Mouse (Mus musculus) Patski (cell line): ENCODE data around the gene Tnfsf10. TPM values are rescaled to one million over a fixed set of nuclear protein-coding genes. Genes with fewer than 3 reads are reported as not detected.

Experiments used
- ATAC-seq: fragments of 100-300 bp; one replicate; pipeline ENCODE4 v1.8.0; 2021
- CTCF ChIA-PET: fragments of 350-600 bp; sonication (Branson Sonifier 250); formaldehyde crosslinking; loops from one replicate; lab custom pipeline; 2022; ENCODE audit warnings: inconsistent platforms; lab: Charles Lee
- POLR2A ChIA-PET: fragments of 350-600 bp; sonication (Branson Sonifier 250); formaldehyde crosslinking; loops from one replicate; lab custom pipeline; 2022; ENCODE audit warnings: antibody characterized with exemption, inconsistent platforms; lab: Charles Lee
- DNase-seq: peaks from one replicate; pipeline ENCODE4 v3.0.0-alpha.2; 2011; ENCODE audit warnings: low read depth, low spot score
- H3K27me3 ChIP-seq: fragments of 371-371 bp; one replicate; pipeline ENCODE4 v1.5.1; 2021
- CTCF ChIP-seq: fragments of 100-300 bp; IDR thresholded peaks from one replicate; pipeline ENCODE4 v1.5.1; 2021
- in situ Hi-C: fragments of 300-500 bp; cut with MboI; formaldehyde crosslinking; loops from 3 replicates; pipeline ENCODE4 v1.11.1; 2018; ENCODE audit warnings: low pct_unique_long_range_greater_than_20kb, mixed read lengths
- polyA plus RNA-seq: library from polyadenylated mRNA; unstranded; gene quantifications from one replicate; pipeline ENCODE4 v1.2.3, GENCODE M21; 2021

Tnfsf10 gene
- polyA plus RNA-seq, 1 experiment from 2014 or later, result 1.5 TPM

- ATAC-seq, result no peak
- H3K27me3 ChIP-seq, result peaks cover 32% of the 10 kb centered on the region
- DNase-seq, result no peak
- POLR2A ChIA-PET, result no interaction called here
- CTCF ChIA-PET, result interaction anchor here (1.3 to 2.0 kb wide), 3 partner anchors 9 to 14 kb away, joined by 3 to 5 read pairs (median 4); partner anchors contain the start of gene Tnfsf10
- TF ChIP-seq CTCF, result no peak
- in situ Hi-C loops, result no loop called here
These were observed 14.3 kb upstream of the Tnfsf10 start for GRCm38 (mm10) chr3:27302339-27303022.

- DNase-seq, result no peak
- ChIA-PET POLR2A (interaction anchor here (1.1 kb wide), 1 partner anchor 126 kb away, joined by 3 read pairs; no protein-coding TSS in a partner anchor), CTCF (interaction anchor here (0.7 to 1.6 kb wide), 2 partner anchors 8 to 20 kb away, joined by 3 read pairs; no protein-coding TSS in a partner anchor)
- H3K27me3 ChIP-seq, result peaks cover 15% of the 10 kb centered on the region
- TF ChIP-seq CTCF, result no peak
- in situ Hi-C loops, result no loop called here
- ATAC-seq, result no peak
These were observed 10.0 kb upstream of the Tnfsf10 start for GRCm38 (mm10) chr3:27306815-27307214.

GRCm38 (mm10) chr3:27310973-27311372, 5.9 kb upstream of the Tnfsf10 start:
- POLR2A ChIA-PET, result no interaction called here
- ATAC-seq (peak; percentile 82), DNase-seq (peak; percentile 57)
- no peak for TF ChIP-seq CTCF
- in situ Hi-C loops, result no loop called here
- CTCF ChIA-PET, result interaction anchor here (1.1 to 1.4 kb wide), 2 partner anchors 9 to 29 kb away, joined by 4 read pairs; no protein-coding TSS in a partner anchor
- peaks cover 9% of the 10 kb centered on the region for H3K27me3 ChIP-seq

GRCm38 (mm10) chr3:27311475-27311874, 5.4 kb upstream of the Tnfsf10 start:
- no peak for ATAC-seq
- no peak for DNase-seq
- no peak for TF ChIP-seq CTCF
- H3K27me3 ChIP-seq, result peaks cover 9% of the 10 kb centered on the region
- CTCF ChIA-PET, result interaction anchor here (0.6 to 1.4 kb wide), 3 partner anchors 9 to 29 kb away, joined by 3 to 4 read pairs (median 4); no protein-coding TSS in a partner anchor
- POLR2A ChIA-PET, result no interaction called here
- in situ Hi-C loops, result no loop called here

GRCm38 (mm10) chr3:27314506-27315164, 2.2 kb upstream of the Tnfsf10 start:
- in situ Hi-C loops, result no loop called here
- ChIA-PET POLR2A (no interaction called here), CTCF (interaction anchor here (1.5 kb wide), 1 partner anchor 11 kb away, joined by 3 read pairs; no protein-coding TSS in a partner anchor)
- no peaks in the 10 kb centered on the region for H3K27me3 ChIP-seq
- no peak for TF ChIP-seq CTCF
- ATAC-seq (no peak), DNase-seq (no peak)

GRCm38 (mm10) chr3:27317288-27318024, 628 bp downstream of the Tnfsf10 start:
- CTCF ChIA-PET, result interaction anchor here (0.9 to 2.2 kb wide), 5 partner anchors 15 to 45 kb away, joined by 3 to 7 read pairs (median 5); no protein-coding TSS in a partner anchor
- no peak for ATAC-seq
- no peaks in the 10 kb centered on the region for H3K27me3 ChIP-seq
- in situ Hi-C loops, result no loop called here
- no peak for DNase-seq
- POLR2A ChIA-PET, result interaction anchor here (0.7 kb wide), 1 partner anchor 10 kb away, joined by 4 read pairs; no protein-coding TSS in a partner anchor
- TF ChIP-seq CTCF, result no peak

- no peaks in the 10 kb centered on the region for H3K27me3 ChIP-seq
- ATAC-seq (no peak), DNase-seq (no peak)
- CTCF ChIA-PET, result no interaction called here
- in situ Hi-C loops, result no loop called here
- TF ChIP-seq CTCF, result no peak
- POLR2A ChIA-PET, result no interaction called here
These were observed 2.8 kb downstream of the Tnfsf10 start for GRCm38 (mm10) chr3:27319650-27320049.

GRCm38 (mm10) chr3:27320613-27321495, 4.0 kb downstream of the Tnfsf10 start:
- no peak for ATAC-seq
- CTCF ChIA-PET, result no interaction called here
- in situ Hi-C loops, result no loop called here
- POLR2A ChIA-PET, result no interaction called here
- TF ChIP-seq CTCF, result no peak
- DNase-seq, result no peak
- H3K27me3 ChIP-seq, result no peaks in the 10 kb centered on the region

GRCm38 (mm10) chr3:27322591-27322990, 5.8 kb downstream of the Tnfsf10 start:
- ChIA-PET POLR2A (no interaction called here), CTCF (interaction anchor here (1.1 kb wide), 2 partner anchors 10 to 16 kb away, joined by 3 to 4 read pairs; no protein-coding TSS in a partner anchor)
- ATAC-seq, result no peak
- no peak for TF ChIP-seq CTCF
- DNase-seq, result no peak
- in situ Hi-C loops, result no loop called here
- H3K27me3 ChIP-seq, result no peaks in the 10 kb centered on the region
